Mouse (Mus musculus): ENCODE data around the gene Rhbg.
A peak's percentile ranks its signal among the peaks of the same experiment; 100 is the strongest.
"Not testable (repeated sequence)": the region's sequence is repeated elsewhere in the genome, so short reads cannot be mapped to it uniquely, and the experiment has no call there.

Gene Rhbg

GRCm38 (mm10) chr3:88254268-88254926, at the start of gene Rhbg:
Gene Rhbg (minus strand): TSS chr3:88254709.
- peak in 1 of 2 experiments; percentile 38 for DNase-seq (ENCODE audit: low spot score in 2 of 2)

- DNase-seq (ENCODE audit: low spot score in 2 of 2), result no peak
These were observed 44.7 kb upstream of the Rhbg start for GRCm38 (mm10) chr3:88299172-88299571.

- DNase-seq (ENCODE audit: low spot score in 2 of 2), result peak in 1 of 2 experiments; percentile 27
These were observed 42.9 kb upstream of the Rhbg start for GRCm38 (mm10) chr3:88297321-88297851.

- DNase-seq (ENCODE audit: low spot score in 2 of 2), result peak; percentile 93 to 95
These were observed 42.2 kb upstream of the Rhbg start, which contains the start of the genes Tsacc and Cct3 for GRCm38 (mm10) chr3:88296561-88297318. Gene Tsacc (minus strand): TSS chr3:88296999. Gene Cct3 (plus strand): TSS chr3:88297116.

- no peak for DNase-seq (ENCODE audit: low spot score in 2 of 2)
These were observed 41.6 kb upstream of the Rhbg start for GRCm38 (mm10) chr3:88296110-88296560.

- DNase-seq (ENCODE audit: low spot score in 2 of 2), result not testable (repeated sequence)
These were observed 40.8 kb upstream of the Rhbg start for GRCm38 (mm10) chr3:88295272-88295671.

GRCm38 (mm10) chr3:88291970-88292369, 37.5 kb upstream of the Rhbg start:
- DNase-seq (ENCODE audit: low spot score in 2 of 2), result peak; percentile 31 to 65

GRCm38 (mm10) chr3:88288133-88288713, 33.7 kb upstream of the Rhbg start:
- not testable (repeated sequence) for DNase-seq (ENCODE audit: low spot score in 2 of 2)

- no peak for DNase-seq (ENCODE audit: low spot score in 2 of 2)
These were observed 32.6 kb upstream of the Rhbg start, which contains the start of gene Gm38392 for GRCm38 (mm10) chr3:88287110-88287509. Gene Gm38392 (minus strand): TSS chr3:88287210.

GRCm38 (mm10) chr3:88285565-88285895, 31.0 kb upstream of the Rhbg start:
- DNase-seq (ENCODE audit: low spot score in 2 of 2), result not testable (repeated sequence)

GRCm38 (mm10) chr3:88284815-88285564, 30.5 kb upstream of the Rhbg start:
- not testable (repeated sequence) for DNase-seq (ENCODE audit: low spot score in 2 of 2)

- DNase-seq (ENCODE audit: low spot score in 2 of 2), result not testable (repeated sequence)
These were observed 26.8 kb upstream of the Rhbg start for GRCm38 (mm10) chr3:88281141-88281916.

- DNase-seq (ENCODE audit: low spot score in 2 of 2), result no peak
These were observed 25.5 kb upstream of the Rhbg start for GRCm38 (mm10) chr3:88280035-88280434.

GRCm38 (mm10) chr3:88276529-88277143, 22.1 kb upstream of the Rhbg start:
- no peak for DNase-seq (ENCODE audit: low spot score in 2 of 2)

- DNase-seq (ENCODE audit: low spot score in 2 of 2), result no peak
These were observed 21.6 kb upstream of the Rhbg start for GRCm38 (mm10) chr3:88276121-88276520.

GRCm38 (mm10) chr3:88274002-88274401, 19.5 kb upstream of the Rhbg start:
- no peak for DNase-seq (ENCODE audit: low spot score in 2 of 2)

- no peak for DNase-seq (ENCODE audit: low spot score in 2 of 2)
These were observed 17.4 kb upstream of the Rhbg start for GRCm38 (mm10) chr3:88271859-88272258.

- DNase-seq (ENCODE audit: low spot score in 2 of 2), result not testable (repeated sequence)
These were observed 16.8 kb upstream of the Rhbg start for GRCm38 (mm10) chr3:88271298-88271697.

- no peak for DNase-seq (ENCODE audit: low spot score in 2 of 2)
These were observed 14.5 kb upstream of the Rhbg start for GRCm38 (mm10) chr3:88268991-88269390.

GRCm38 (mm10) chr3:88268014-88268413, 13.5 kb upstream of the Rhbg start:
- not testable (repeated sequence) for DNase-seq (ENCODE audit: low spot score in 2 of 2)
